In genomic region chr1:180483399-180484291, GRCm38 (mm10) we compare ENCODE assay signal across 8 mouse cellular contexts. TPM values are rescaled to one million over a fixed set of nuclear protein-coding genes. Genes with fewer than 3 reads are reported as not detected.
A peak's percentile ranks its signal among the peaks of the same experiment; 100 is the strongest.
DNase-seq lines count a peak whose midpoint lies in the region; ATAC-seq and TF ChIP-seq lines count a peak whose summit lies in the region.

Stum (minus strand) TSS chr1:180483504.

- peaks cover 86% of the 10 kb centered on the region for H3K27me3 ChIP-seq in E14TG2a.4 (ENCODE audit: insufficient read depth, low read length)
- H3K27me3 ChIP-seq in forebrain, embryonic 12.5 days: peaks cover 74% of the 10 kb centered on the region
- H3K27me3 ChIP-seq in liver, embryonic 16.5 days (ENCODE audit: control insufficient read depth, insufficient read depth, low read depth, low read length): peaks cover 37% of the 10 kb centered on the region
- peaks cover 7% of the 10 kb centered on the region for H3K27me3 ChIP-seq in neural tube, embryonic 14.5 days (ENCODE audit: control insufficient read depth, insufficient read depth, low read length)

- peak within 1 kb of the TSS; percentile 25; the same call in 1 of the 2 replicates for H3K9ac ChIP-seq in forebrain, embryonic 12.5 days
- no peak within 1 kb of the TSS for H3K9ac ChIP-seq in liver, embryonic 16.5 days (ENCODE audit: low read depth, low read length)
- H3K9ac ChIP-seq in neural tube, embryonic 14.5 days (replicated peaks; ENCODE audit: low read depth, low read length): peak within 1 kb of the TSS; percentile 64

- WGBS in forebrain, embryonic 12.5 days: 3% methylated on average over 34 of the region's 40 CpGs
- WGBS in liver, embryonic 16.5 days (ENCODE audit: insufficient replicate concordance): 3% methylated on average over 40 of the region's 40 CpGs
- 3% methylated on average over 34 of the region's 40 CpGs for WGBS in neural tube, embryonic 14.5 days

- H3K4me3 ChIP-seq in E14TG2a.4 (replicated peaks; ENCODE audit: low read length): peak within 1 kb of the TSS; percentile 83
- H3K4me3 ChIP-seq in forebrain, embryonic 12.5 days (replicated peaks): peak within 1 kb of the TSS; percentile 48
- peak within 1 kb of the TSS; percentile 22; the same call in 1 of the 2 replicates for H3K4me3 ChIP-seq in liver, embryonic 16.5 days (ENCODE audit: low read depth, low read length)
- peak within 1 kb of the TSS; percentile 50 for H3K4me3 ChIP-seq in neural tube, embryonic 14.5 days (ENCODE audit: low read depth, low read length)

- peaks cover 39% of the 10 kb centered on the region for H3K4me1 ChIP-seq in E14TG2a.4 (replicated peaks; ENCODE audit: low read depth, low read length)
- H3K4me1 ChIP-seq in forebrain, embryonic 12.5 days: peaks cover 24% of the 10 kb centered on the region
- no peaks in the 10 kb centered on the region for H3K4me1 ChIP-seq in liver, embryonic 16.5 days (ENCODE audit: control insufficient read depth, low read depth, low read length)
- no peaks in the 10 kb centered on the region for H3K4me1 ChIP-seq in neural tube, embryonic 14.5 days (ENCODE audit: control insufficient read depth, insufficient read depth, low read length)

- peak; percentile 85 for TF ChIP-seq CTCF in E14TG2a.4 (conservative IDR thresholded peaks at IDR 0.05; ENCODE audit: low read length)

- DNase-seq in c-Kit-positive CD71-negative TER-119-negative erythroid progenitor cells, embryonic 14.5 days (ENCODE audit: low read depth): peak; percentile 59
- peak; percentile 75 to 82 for DNase-seq in heart, postnatal 10 days
- DNase-seq in kidney, postnatal 4 days: peak; percentile 82 to 91
- DNase-seq in testis, postnatal 14 days (ENCODE audit: low spot score): peak; percentile 67

- peak; percentile 79 for ATAC-seq in forebrain, embryonic 12.5 days (ENCODE audit: low FRiP score)
- no peak for ATAC-seq in liver, embryonic 16.5 days (ENCODE audit: low read depth)
- ATAC-seq in neural tube, embryonic 14.5 days (ENCODE audit: low read depth): peak; percentile 80

- H3K36me3 ChIP-seq in E14TG2a.4 (ENCODE audit: insufficient read depth, low read length): no peaks in the 10 kb centered on the region
- H3K36me3 ChIP-seq in forebrain, embryonic 12.5 days (replicated peaks): no peaks in the 10 kb centered on the region
- H3K36me3 ChIP-seq in liver, embryonic 16.5 days (ENCODE audit: control insufficient read depth, insufficient read depth): no peaks in the 10 kb centered on the region
- H3K36me3 ChIP-seq in neural tube, embryonic 14.5 days (ENCODE audit: control insufficient read depth, insufficient read depth, low read length): no peaks in the 10 kb centered on the region

- intact Hi-C loops in heart, postnatal 10 days (cut with DNase I): loop anchor here (1.0 to 2.0 kb wide), 3 partner anchors 49 to 215 kb away; no protein-coding TSS in a partner anchor

- peak within 1 kb of the TSS; percentile 89 for H3K4me2 ChIP-seq in forebrain, embryonic 12.5 days
- peak within 1 kb of the TSS; percentile 41 for H3K4me2 ChIP-seq in liver, embryonic 16.5 days (ENCODE audit: low read depth, low read length)
- H3K4me2 ChIP-seq in neural tube, embryonic 14.5 days (ENCODE audit: low read depth, low read length): peak within 1 kb of the TSS; percentile 84

- H3K9me3 ChIP-seq in E14TG2a.4 (ENCODE audit: low read length): no peaks in the 10 kb centered on the region
- no peaks in the 10 kb centered on the region for H3K9me3 ChIP-seq in forebrain, embryonic 12.5 days
- H3K9me3 ChIP-seq in liver, embryonic 16.5 days (replicated peaks; ENCODE audit: control insufficient read depth, low read length): no peaks in the 10 kb centered on the region
- H3K9me3 ChIP-seq in neural tube, embryonic 14.5 days (ENCODE audit: control insufficient read depth, low read length): no peaks in the 10 kb centered on the region

- H3K27ac ChIP-seq in forebrain, embryonic 12.5 days: no peak within 1 kb of the TSS
- no peak within 1 kb of the TSS for H3K27ac ChIP-seq in liver, embryonic 16.5 days (ENCODE audit: low read length)
- peak within 1 kb of the TSS; percentile 34; the same call in 1 of the 2 replicates for H3K27ac ChIP-seq in neural tube, embryonic 14.5 days (ENCODE audit: low read depth, low read length)

RNA-seq across cellular contexts. Expression of gene Stum, which starts in this region (rescaled TPM):
- polyA plus RNA-seq in forebrain, embryonic 12.5 days (2016; fragmentation: Nextera tagmentation; extraction: Ambion mirVana): 0.44 and 0.66 TPM in 2 replicates
- total RNA-seq in heart, postnatal 10 days (2021): 1 to 10 TPM; 1.2 to 1.8 TPM
- not detected in 2 replicates for polyA plus RNA-seq in liver, embryonic 16.5 days (2015; fragmentation: Nextera tagmentation; extraction: Ambion mirVana)
- 19.5 and 27.7 TPM in 2 replicates for polyA plus RNA-seq in neural tube, embryonic 14.5 days (2014; fragmentation: Nextera tagmentation; extraction: Ambion mirVana)

Comparison
In these comparisons a context has a peak if more than half of its experiments do, and no peak if none do; other contexts are left out.
1. RNA of gene Stum (polyA plus RNA-seq): 19.5 to 27.7 TPM in neural tube, embryonic 14.5 days; 0.44 to 0.66 TPM in forebrain, embryonic 12.5 days and not detected in liver, embryonic 16.5 days; every median in the first group is over 10 times any median in the second.
2. Peak in ATAC-seq, H3K4me3 ChIP-seq, H3K9ac ChIP-seq and H3K4me2 ChIP-seq in forebrain, embryonic 12.5 days; RNA of the gene not detected or under 1 TPM.
3. H3K4me3 ChIP-seq: peak in every context shown above with its lines; median percentile 83 in E14TG2a.4; 50 in neural tube, embryonic 14.5 days; 48 in forebrain, embryonic 12.5 days; 22 in liver, embryonic 16.5 days.
4. Peak in every context shown above with its lines, with median percentiles within 50 percentile points of each other: DNase-seq and H3K4me2 ChIP-seq.